Mouse (Mus musculus): ENCODE measurements around the gene Abcf2. TPM values are rescaled to one million over a fixed set of nuclear protein-coding genes. Genes with fewer than 3 reads are reported as not detected.
"Not testable (repeated sequence)": the region's sequence is repeated elsewhere in the genome, so short reads cannot be mapped to it uniquely, and the experiment has no call there.

The Abcf2 gene
- polyA plus RNA-seq, 1 experiment, result 50.0 TPM

DNA sequence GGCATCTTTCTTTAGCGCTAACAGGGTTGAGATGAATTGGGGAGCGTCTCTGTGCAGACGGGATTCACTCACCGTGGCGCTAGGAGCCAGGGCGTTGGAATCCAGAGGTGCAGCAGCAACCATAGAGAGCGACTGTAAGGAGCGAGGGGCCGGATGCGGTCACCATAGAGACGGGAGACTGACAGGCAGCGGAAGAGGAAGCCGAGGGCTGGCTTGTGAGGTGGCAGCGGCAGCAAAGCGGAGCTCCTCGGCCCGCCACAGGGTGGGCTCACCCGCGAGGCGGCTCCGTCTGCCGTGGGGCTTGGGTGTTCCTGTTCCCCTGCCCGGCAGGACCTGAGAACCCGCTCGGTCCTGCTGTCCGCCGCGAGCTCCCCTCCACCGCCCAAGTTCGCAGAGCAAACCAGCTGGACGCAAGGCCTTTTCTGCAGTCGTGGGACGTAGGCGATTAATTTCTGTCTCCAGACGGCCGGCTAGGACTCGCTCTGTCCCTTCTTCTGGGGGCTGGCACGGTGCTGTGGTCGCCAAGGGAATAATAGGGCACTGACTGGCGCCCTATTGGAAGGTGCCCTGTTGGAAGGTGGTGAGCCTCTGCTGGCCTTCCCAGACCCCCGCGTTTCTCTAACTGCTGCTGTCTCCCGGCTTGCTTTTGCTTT is 9.4 kb upstream of the Abcf2 start, which contains the start of gene Chpf2:
TSS of gene Chpf2 (plus strand) at position 195 of the 653 bp plus-strand sequence.
- no peak for DNase-seq (ENCODE audit: low read depth)

DNA sequence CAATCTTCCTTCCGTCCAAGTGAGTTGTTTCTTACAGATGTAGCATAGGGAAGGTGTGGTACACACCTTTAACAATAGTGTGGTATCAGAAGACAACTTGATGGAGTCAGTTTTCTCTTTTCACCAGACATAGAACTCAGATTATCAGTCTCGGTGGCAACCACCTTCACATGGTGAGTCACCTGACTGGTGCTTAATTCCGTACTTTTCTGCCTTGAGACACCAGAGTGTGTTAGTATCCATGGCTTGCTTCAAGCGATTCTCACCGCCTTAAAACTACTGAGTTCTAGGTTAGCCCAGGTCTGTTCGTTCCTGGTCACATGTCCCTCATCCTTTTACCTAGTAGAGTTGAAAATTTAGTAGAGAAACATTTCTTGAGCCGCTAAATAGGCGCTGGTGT is 8.8 kb upstream of the Abcf2 start:
- DNase-seq (ENCODE audit: low read depth), result no peak

DNA sequence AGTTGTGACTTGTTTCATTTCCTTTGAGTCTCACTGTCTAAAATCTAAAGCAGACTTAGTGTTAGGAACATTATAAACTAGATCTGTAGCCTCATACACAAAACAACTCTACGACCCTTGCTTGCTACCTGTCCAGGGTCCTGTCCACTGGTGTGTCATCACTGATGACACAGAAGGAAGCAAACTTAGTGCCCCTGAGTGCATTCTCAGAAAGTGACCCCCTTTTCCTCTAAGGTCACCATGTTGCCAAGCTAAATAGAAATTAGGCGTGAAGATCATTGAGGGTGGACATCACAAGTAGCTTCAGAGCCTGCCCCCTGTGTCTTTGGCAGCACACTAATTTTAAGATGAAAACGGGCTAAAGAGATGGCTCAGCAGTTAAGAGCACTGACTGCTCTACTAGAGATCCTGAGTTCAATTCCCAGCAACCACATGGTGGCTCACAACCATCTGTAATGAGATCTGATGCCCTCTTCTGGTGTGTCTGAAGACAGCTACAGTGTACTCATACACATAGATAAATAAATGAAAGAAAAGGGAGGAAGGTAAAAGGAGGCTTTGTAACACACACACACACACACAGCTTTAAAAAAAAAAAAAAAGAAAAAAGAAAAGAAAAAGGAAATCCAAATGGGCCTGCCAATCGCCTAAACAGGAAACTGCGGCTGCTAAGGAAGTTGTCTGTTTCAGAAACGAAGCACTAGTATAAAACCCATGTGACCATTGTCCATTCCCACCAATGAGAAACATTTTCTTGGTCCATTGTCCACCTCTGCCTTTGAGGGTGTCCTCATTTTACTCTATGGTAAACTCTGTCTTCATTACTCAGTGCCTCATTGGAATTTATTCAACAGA is 1.1 kb upstream of the Abcf2 start:
- DNase-seq (ENCODE audit: low read depth), result no peak

DNA sequence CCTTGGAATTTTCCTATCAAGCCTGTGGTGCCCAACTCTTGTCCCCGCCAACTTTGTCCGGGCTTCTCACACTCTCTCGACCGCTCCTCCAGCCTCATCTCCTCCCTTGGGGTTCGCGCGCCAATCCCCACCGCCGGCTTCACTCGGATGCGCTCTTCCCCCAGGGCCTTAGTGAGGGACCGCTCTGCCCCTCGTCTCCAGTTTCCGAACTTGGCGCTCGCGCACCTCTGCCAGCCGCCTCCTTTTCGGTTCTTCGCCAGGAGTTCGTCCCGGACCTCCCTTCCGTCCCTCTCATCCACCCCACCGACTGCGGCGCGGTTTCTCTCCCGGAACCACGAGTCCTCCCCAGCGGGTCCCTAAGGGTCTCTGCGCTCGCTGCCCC is 475 bp downstream of the Abcf2 start:
- no peak for DNase-seq (ENCODE audit: low read depth)

DNA sequence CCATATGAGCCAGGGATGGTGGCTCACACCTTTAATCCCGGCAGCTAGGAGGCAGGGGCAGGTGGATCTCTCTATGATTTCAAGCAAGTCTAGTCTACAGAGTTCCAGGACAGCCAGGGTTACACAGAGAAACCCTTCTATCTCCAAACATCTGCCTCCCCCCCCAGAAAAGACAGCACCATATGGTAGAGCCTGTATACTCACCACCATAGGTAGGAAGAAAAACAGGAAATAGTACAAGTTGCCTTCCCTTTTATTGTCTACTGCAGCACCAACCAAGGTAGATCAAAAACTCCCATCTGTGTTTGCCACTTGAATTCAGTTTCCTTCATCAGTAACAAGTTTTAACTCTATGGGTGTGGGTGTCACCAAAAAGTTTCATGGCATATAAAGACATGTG is 1.3 kb downstream of the Abcf2 start:
- DNase-seq (ENCODE audit: low read depth), result no peak

DNA sequence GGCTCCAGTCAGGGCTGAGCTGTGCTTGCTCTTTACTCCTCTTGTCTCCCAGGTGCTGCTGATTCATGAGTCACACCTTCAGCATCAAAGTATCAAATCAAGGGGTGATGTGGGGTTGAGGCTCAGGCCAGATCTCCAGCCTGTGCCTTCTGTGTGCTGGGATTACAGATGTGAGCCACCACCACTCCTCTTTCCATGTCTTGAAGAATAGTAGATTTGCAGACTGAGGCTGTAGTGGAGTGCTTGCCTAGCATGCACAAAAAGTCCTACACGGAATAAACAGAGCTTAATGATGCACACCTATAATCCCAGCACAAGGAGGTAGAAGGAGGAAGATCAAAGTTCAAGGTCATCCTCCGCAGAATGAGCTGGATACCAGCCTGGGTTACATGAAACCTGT is 20.6 kb downstream of the Abcf2 start, which contains the start of gene 4931409K22Rik:
TSS of gene 4931409K22Rik (minus strand) at position 101 of the 400 bp plus-strand sequence.
- no peak for DNase-seq (ENCODE audit: low read depth)

DNA sequence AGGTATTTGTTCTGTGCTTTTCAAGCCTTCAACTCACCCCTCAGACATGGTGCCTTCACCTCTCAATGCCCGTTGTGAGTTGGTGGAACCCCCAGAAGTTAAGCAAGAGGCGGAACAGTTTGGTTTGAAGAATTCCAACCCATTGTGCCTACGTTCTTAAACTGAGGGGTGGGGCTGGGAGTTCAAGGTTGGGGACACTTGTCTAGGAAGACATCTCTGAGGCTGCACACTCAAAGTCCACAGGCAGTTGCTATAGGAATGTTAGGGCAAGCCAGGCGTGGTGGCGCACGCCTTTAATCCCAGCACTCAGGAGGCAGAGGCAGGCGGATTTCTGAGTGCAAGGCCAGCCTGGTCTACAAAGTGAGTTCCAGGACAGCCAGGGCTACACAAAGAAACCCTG is 21.9 kb downstream of the Abcf2 start:
- DNase-seq (ENCODE audit: low read depth), result not testable (repeated sequence)

DNA sequence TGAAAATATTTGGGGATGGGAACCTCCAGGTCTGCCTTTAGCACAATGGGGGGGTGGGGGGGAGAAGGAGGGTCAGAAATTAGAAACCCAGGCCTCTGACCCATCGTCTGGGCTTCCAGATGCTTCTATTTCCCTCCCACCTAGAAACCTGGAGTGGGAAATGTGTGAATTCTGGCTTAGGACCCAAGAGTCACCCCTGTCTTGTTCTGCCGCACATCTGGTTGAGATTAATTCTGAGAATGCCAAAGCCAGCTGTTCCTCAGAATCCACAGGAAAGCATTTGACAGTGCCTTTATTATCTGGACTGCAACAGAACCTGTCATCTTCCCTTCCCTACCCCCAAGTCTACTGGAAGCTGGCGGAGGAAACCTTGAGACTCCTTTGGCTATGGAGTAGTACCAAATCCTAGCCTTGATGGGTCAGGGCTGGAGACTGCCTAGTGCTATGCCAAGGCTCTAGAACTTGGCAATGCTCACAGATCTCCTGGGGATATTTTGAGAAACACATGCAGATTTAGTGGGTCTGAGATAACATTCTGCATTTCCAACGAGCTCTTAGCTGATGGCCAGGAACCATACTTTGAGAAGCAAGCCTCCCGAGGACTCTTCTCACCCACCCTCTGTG is 23.5 kb downstream of the Abcf2 start:
- DNase-seq (ENCODE audit: low read depth), result no peak

DNA sequence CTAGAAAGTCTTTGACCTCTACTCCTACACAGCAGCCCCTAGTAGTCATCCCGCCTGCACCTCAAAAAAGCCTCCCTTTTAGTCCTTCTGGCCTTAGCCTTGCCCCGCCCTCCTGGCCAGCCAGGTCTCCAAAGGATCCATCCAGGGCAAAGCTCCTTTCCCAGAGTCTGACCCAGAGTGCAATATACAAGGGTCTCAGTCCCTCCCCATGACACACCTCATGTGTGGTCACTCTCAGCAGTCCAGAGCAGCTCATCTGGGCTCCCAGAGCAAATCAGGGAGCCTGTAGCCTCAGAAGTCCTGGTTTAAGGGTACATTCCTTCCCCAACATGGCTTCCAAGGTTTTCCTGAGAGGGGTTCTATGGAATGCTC is 26.0 kb downstream of the Abcf2 start:
- DNase-seq (ENCODE audit: low read depth), result no peak

DNA sequence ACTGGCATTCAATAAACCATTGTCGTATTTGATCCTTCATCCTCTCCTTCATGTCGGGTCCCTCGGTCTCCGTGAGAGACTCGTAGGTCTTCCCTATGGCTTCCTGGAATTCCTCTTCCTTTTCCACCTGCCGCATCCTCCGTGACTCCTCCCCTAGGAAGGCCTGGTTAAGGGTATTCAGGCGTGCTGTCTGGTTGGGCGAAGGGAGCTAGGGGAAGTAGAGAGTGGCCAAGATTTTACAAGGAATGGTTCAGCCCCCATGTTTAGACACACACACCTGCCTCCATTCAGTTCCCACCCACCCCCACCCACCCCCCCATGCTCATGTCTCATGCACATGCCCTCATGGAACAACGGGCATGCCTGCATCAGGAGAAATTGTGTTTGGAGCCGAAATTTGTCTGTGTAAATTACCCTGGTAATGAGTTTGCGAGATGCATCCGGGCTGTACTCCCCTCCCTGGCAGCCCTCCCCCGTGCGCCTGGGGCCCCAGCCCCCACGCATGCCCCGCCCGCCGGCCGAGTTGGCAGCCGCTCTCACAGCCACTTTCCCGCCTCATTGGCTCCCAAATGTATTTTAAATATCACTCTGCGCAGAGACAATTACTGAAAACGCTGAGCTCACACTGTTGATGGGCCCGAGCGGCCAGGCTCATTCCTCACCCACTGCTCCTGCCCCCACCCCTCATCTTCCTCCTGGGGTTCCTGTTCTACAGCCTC is 26.5 kb downstream of the Abcf2 start:
- DNase-seq (ENCODE audit: low read depth), result no peak

DNA sequence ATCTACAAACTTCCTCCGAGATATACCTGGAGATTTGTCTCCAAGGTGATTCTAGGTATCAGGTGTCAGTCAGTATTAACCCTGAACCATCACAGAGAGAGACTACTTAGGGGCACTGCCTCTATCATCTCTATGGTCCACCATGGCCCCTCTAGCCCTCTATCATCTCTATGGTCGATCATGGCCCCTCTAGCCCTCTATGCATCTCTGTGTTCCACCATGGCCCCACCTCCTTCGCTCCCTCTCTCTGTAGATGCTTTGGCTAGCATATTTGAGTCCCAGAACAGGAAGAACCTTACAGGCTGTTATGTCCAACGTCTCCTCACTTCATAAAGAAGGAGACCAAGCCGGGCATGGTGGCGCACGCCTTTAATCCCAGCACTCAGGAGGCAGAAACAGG is 34.6 kb downstream of the Abcf2 start:
- DNase-seq (ENCODE audit: low read depth), result no peak

DNA sequence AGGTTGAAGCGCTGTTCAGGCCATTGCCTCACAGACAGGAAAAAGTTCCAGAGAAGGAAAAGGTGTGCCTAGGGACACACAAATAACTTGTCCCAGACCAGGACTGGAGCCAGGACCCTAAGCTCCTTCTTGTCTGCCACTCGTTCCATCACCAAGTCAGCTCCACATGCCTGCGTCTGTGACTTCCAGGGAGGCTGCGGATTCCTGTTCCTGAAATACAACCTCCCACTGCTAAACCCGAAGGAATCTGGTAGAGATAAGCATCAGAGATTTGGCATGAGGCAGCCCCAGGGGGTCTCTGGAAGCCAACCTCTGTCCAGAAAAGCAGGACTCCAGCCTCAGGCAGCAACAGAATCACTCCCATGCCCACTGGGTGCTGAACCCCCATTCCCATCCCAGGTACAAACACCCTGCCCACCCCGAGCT is 36.1 kb downstream of the Abcf2 start:
- DNase-seq (ENCODE audit: low read depth), result no peak

DNA sequence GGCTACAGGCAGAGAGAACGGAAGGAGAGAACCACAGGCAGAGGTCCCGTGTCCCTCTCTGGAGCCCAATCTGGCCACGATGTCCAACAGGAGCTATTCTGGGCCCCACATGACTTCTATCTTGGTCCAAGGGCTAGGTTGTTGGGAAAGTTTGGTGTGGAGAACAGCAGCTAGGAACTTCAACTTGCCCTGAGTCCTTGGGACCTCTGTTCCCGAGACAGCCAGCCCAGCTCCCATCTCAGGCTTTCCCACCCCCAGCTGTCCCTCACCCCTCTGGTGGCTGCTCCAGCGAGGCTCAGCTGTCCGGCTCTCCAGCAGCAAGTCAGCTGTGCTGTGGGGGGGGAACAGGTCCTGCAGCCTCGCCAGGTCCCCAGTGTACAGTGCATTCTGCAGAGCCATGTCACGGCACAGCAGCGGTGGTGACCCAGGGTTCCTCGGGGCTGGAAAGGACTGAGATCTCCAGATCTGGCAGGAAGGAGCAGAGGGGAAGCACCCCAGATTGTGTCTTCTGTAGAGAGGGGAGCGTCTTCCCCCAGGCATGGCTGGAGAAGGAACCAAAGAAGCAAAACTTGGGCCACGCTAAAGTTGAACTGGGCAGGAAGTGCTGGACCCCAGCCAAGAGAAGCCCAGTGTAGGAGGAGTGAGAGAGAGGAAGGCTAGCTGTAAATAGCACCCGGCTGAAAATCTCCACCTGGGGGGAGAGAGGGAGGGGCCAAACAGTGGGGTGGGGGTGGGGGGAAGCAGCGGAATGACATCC is 36.7 kb downstream of the Abcf2 start, which contains the start of gene Asb10:
TSS of gene Asb10 (minus strand) at position 592 of the 757 bp plus-strand sequence.
- no peak for DNase-seq (ENCODE audit: low read depth)

DNA sequence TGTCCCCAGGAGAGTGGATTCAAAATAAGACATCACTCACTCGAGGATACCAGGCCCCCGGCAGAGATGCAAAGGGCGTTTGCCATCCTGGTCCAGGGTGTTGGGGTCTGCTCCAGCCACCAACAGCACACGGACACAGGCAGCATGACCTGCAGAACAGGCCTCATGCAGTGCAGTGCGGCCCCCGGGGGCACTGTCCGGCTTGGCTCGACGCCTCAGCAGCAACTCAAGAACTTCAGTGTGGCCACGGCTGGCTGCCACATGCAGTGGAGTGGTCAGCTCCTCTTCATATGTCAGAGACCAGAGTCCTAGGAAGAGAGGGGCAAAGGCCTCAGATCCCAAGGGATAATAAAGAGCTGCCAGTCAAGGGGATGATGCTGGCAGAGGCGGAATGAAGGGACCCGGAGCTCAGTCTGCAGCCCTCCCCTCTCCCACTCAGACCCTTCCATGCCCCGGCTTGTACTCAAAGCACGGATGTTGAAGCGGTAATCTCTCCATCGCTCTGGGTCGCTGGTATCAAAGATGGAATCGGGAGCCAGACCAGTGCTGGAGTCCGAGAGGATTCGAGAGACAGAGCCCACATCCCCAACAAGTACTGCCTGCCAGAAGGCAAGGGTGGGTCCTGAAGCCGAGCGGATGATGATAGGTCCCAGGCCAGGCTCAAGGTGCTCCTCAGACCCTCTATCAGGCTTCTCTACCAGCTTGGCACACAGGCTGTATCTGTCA is 37.5 kb downstream of the Abcf2 start:
- no peak for DNase-seq (ENCODE audit: low read depth)

DNA sequence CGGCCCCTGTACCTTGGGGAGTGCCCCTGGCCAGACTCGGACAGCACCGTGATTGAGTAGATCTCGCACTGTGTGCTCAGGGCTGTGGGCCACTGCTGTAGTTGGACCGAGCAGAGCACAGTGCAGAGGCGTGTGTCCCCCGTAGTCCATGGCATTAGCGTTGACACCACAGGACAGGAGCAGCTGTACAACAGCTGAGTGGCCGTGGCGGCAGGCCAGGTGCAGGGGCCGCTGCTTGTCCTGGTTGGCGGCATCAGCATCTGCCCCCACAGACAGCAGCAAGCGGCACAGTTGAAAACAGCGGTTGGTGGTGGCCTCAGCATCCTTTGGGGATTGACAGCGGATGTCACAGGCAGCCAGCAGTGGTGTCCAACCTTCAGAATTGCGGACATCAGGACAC is 39.6 kb downstream of the Abcf2 start:
- DNase-seq (ENCODE audit: low read depth), result no peak

DNA sequence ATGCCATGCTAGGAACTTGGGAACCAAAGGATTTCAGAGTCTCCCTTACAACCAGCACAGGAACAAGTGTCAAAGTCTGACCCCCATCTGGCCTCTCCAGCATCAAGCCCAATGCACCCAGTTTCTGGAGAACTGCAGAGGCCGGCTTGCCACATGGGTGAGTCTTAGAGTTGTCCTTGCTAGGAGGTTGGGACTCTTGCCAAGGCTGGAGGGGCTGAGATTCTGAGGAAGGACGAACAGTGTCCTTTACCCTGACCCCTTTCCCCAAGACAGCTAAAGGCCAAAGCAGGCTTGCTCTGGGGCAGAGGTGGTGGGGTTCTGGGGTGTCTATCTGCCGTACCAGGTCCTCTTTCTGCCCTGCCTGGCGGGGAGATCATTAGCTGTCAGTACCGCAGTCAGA is 40.8 kb downstream of the Abcf2 start:
- DNase-seq (ENCODE audit: low read depth), result no peak

DNA sequence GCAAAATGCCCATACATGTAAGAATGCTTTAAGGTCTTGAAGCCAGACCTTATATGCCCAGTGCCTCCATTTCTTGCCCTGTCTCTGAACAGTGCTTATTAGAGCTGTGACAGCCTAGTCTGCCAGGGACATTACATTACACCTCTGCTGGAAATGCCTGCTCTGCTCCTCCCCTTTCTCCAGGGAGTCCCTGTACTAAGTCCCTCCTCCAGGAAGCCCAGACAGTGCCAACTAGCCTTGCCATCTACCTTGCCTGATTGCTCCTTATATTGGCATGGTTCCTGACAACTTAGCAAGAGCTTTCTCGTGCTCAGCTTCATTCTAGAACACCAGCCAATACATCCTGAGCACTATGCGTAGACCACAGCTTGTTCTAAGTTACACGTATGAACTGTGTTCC is 41.5 kb downstream of the Abcf2 start:
- DNase-seq (ENCODE audit: low read depth), result peak; percentile 54

DNA sequence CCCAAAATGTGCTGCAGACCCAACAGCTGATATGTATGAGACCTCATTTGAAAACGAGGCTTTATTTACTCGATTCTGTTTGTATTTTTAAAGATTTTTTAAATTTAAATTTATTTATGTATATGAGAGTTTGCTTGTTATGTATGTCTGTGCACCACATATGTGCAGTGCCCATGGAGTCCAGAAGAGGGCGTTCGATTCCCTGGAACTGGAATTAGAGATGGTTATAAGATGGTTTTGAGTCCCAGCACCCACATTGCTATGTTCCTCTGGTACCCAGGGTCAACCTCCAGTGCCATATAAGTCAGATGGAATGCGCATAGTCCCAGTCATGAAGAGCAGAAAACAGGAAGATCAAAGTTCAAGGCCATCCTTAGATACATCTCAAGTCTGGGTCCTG is 43.0 kb downstream of the Abcf2 start:
- no peak for DNase-seq (ENCODE audit: low read depth)

DNA sequence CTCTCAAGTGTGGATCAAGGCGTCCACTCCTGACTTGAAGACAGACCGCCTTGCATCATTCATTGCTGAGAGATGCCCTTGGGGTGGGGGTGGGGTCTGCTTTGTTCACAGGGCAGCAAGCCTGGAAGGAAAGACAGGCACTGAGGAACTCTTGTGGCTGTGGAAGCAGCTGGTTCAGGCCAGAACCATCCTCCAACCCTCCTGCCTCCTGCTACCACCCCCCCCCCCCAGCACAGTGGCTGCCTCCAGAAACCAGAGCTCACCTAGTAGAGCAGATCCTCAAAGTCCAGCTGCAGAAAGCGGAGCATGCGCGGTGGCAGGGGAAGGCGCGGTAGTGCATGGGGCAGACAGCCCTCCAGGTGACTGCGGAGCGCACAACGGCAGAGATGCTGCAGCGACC is 43.9 kb downstream of the Abcf2 start:
- DNase-seq (ENCODE audit: low read depth), result no peak

DNA sequence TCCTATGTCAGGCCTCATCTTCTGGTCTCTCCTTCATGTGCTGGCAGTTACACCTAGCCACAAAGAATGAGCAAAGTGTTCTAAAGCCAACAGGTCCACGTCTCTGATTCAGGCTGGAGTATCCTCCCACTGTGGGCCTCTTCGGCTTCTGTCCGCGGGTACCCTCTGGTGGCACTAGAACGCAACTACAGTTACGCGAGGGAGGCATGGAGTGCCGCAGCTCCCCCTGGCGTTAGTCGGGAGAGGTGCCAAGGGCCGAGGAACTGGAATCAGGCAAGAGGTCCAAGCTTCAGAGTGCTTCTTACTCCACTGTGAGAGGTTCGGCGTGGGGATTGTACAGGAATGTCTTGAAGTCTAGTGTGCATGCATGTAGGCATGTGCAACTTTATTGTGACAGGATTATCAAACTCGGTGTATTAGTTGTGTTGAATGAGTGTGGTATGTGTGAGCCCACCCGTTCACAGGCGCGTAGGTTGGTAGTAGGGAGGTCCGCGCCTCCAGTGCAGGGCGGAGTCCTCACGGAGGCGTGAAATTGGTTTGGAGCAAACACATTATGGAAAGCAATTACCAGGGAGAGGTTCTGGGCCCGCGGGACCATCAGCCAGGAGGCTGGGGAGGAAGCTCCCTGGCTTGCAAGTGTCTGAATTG is 47.1 kb downstream of the Abcf2 start:
- DNase-seq (ENCODE audit: low read depth), result no peak

All from gonadal fat pad, adult 2 months (tissue).